Mouse (Mus musculus) CD4-positive naive resting alpha-beta T cell, adult 76 days (primary cell): ENCODE data around the gene Hoxb5. TPM values are rescaled to one million over a fixed set of nuclear protein-coding genes. Genes with fewer than 3 reads are reported as not detected.

Experiments used
- total RNA-seq: library from RNA; stranded (reverse); gene quantifications from one replicate; pipeline ENCODE4 v1.2.4, GENCODE M21; 2023

Gene Hoxb5
- not detected for total RNA-seq

GRCm38 (mm10) chr11:96303151-96304099 lies at the start of gene Hoxb5:
TSS of gene Hoxb5 (plus strand) at chr11:96303336.

GRCm38 (mm10) chr11:96270996-96271540 lies 32.1 kb upstream of the Hoxb5 start, which contains the start of gene Hoxb9:
TSS of gene Hoxb9 (plus strand) at chr11:96271457.

GRCm38 (mm10) chr11:96281855-96282570 lies 21.1 kb upstream of the Hoxb5 start, which contains the start of gene Hoxb8:
TSS of gene Hoxb8 (plus strand) at chr11:96281905.

GRCm38 (mm10) chr11:96285771-96286738 lies 17.1 kb upstream of the Hoxb5 start, which contains the start of gene Hoxb7:
TSS of gene Hoxb7 (plus strand) at chr11:96286623.

GRCm38 (mm10) chr11:96291681-96292564 lies 11.2 kb upstream of the Hoxb5 start, which contains the start of gene Hoxb6:
TSS of gene Hoxb6 (plus strand) at chr11:96292476.

GRCm38 (mm10) chr11:96317608-96318367 lies 14.7 kb downstream of the Hoxb5 start, which contains the start of gene Hoxb4:
TSS of gene Hoxb4 (plus strand) at chr11:96318267.

GRCm38 (mm10) chr11:96323154-96323553 lies 20.0 kb downstream of the Hoxb5 start, which contains the start of gene Hoxb3:
TSS of gene Hoxb3 (plus strand) at chr11:96323326.

GRCm38 (mm10) chr11:96350341-96350624 lies 47.1 kb downstream of the Hoxb5 start, which contains the start of gene Hoxb2:
TSS of gene Hoxb2 (plus strand) at chr11:96350525.

Other genes starting within 250 kb of the Hoxb5 start
- gene Ube2z, start 237.9 kb upstream of the Hoxb5 start, total RNA-seq, result 41.9 TPM
- gene Atp5g1, start 227.7 kb upstream of the Hoxb5 start, total RNA-seq, result 102 TPM
- gene Calcoco2, start 191.4 kb upstream of the Hoxb5 start, total RNA-seq, result not detected
- not detected for gene Ttll6, start 169.6 kb upstream of the Hoxb5 start, total RNA-seq
- gene Hoxb13, start 109.0 kb upstream of the Hoxb5 start, total RNA-seq, result not detected
- not detected for gene Hoxb9, start 31.9 kb upstream of the Hoxb5 start, total RNA-seq
- gene Hoxb8, start 21.4 kb upstream of the Hoxb5 start, total RNA-seq, result not detected
- not detected for gene Hoxb7, start 16.7 kb upstream of the Hoxb5 start, total RNA-seq
- not detected for gene Hoxb6, start 10.9 kb upstream of the Hoxb5 start, total RNA-seq
- gene Hoxb4, start 14.9 kb downstream of the Hoxb5 start, total RNA-seq, result 0.59 TPM
- not detected for gene Hoxb3, start 20.0 kb downstream of the Hoxb5 start, total RNA-seq
- gene Hoxb2, start 47.2 kb downstream of the Hoxb5 start, total RNA-seq, result not detected
- not detected for gene Hoxb1, start 62.4 kb downstream of the Hoxb5 start, total RNA-seq
- 420 TPM for gene Skap1, start 161.3 kb downstream of the Hoxb5 start, total RNA-seq